Mouse (Mus musculus) liver, adult 2 months (tissue): ENCODE results near the gene Hhipl1.

Experiments used
- CTCF ChIP-seq: fragments of 200-500 bp; IDR thresholded peaks from 2 replicates; pipeline ENCODE4 v1.5.1; 2011; ENCODE audit warnings: low read depth, low read length, control low read depth
- POLR2A ChIP-seq: fragments of 200-500 bp; IDR thresholded peaks from 2 replicates; pipeline ENCODE4 v1.6.1; 2011; ENCODE audit warnings: low read length, control low read depth; ENCODE audit not compliant: insufficient read depth; ENCODE audit errors: extremely low read depth

- TF ChIP-seq CTCF (no peak), POLR2A (no peak)
These were observed 42.1 kb downstream of the Hhipl1 start for GRCm38 (mm10) chr12:108348151-108348550.
